Mouse (Mus musculus) hindbrain, embryonic 16.5 days (tissue): ENCODE measurements around the gene Dnah7b. TPM values are rescaled to one million over a fixed set of nuclear protein-coding genes. Genes with fewer than 3 reads are reported as not detected.
"Not testable (repeated sequence)": the region's sequence is repeated elsewhere in the genome, so short reads cannot be mapped to it uniquely, and the experiment has no call there.

ENCODE experiments used
- ATAC-seq: fragments of 200-750 bp; cut with Nextera tagmentation; 2 replicates; pipeline ENCODE4 v1.8.0; 2017; ENCODE audit warnings: moderate TSS enrichment, moderate library complexity
- H3K27ac ChIP-seq: fragments of 300-500 bp; sonication (generic); 2 replicates; pipeline ENCODE4 v1.5.1; 2014; ENCODE audit warnings: low read depth, mild to moderate bottlenecking, control low read depth, low read length, moderate library complexity
- H3K27me3 ChIP-seq: fragments of 300-500 bp; sonication (generic); replicated peaks from 2 replicates; pipeline ENCODE4 v1.6.1; 2014; ENCODE audit warnings: low read length; ENCODE audit not compliant: control insufficient read depth, insufficient read depth
- H3K36me3 ChIP-seq: fragments of 300-500 bp; sonication (generic); 2 replicates; pipeline ENCODE4 v1.6.1; 2014; ENCODE audit warnings: mild to moderate bottlenecking, low read length, moderate library complexity, mixed read lengths; ENCODE audit not compliant: control insufficient read depth, insufficient read depth
- H3K4me1 ChIP-seq: fragments of 300-500 bp; sonication (generic); 2 replicates; pipeline ENCODE4 v1.6.1; 2014; ENCODE audit warnings: low read depth, low read length; ENCODE audit not compliant: control insufficient read depth, insufficient read depth
- H3K4me2 ChIP-seq: fragments of 300-500 bp; sonication (generic); 2 replicates; pipeline ENCODE4 v1.6.1; 2014; ENCODE audit warnings: mild to moderate bottlenecking, low read length, control low read depth, moderate library complexity
- H3K4me3 ChIP-seq: fragments of 300-500 bp; sonication (generic); 2 replicates; pipeline ENCODE4 v1.5.1; 2014; ENCODE audit warnings: mild to moderate bottlenecking, low read length, control low read depth, moderate library complexity
- H3K9ac ChIP-seq: fragments of 300-500 bp; sonication (generic); 2 replicates; pipeline ENCODE4 v1.6.1; 2014; ENCODE audit warnings: low read depth, mild to moderate bottlenecking, control low read depth, low read length, moderate library complexity
- H3K9me3 ChIP-seq: fragments of 300-500 bp; sonication (generic); 2 replicates; pipeline ENCODE4 v1.6.1; 2014; ENCODE audit warnings: mild to moderate bottlenecking, low read length, moderate library complexity; ENCODE audit not compliant: control insufficient read depth
- WGBS: fragments of 180-500 bp; shearing (Covaris S2); extraction: QIAGEN DNeasy Blood & Tissue Kit; methylation state at CpG from one replicate; pipeline ENCODE4 v1.1.7; 2014; 5-methylcytosine and 5-hydroxymethylcytosine counted together
- polyA plus RNA-seq: library from polyadenylated mRNA; unstranded; fragments of >200 nt; fragmentation: Nextera tagmentation; extraction: Ambion mirVana; gene quantifications from 2 replicates; pipeline ENCODE4 v1.2.1, GENCODE M21; 2015

Gene Dnah7b
- polyA plus RNA-seq, 1 experiment from 2014 or later: 3.2 TPM

DNA sequence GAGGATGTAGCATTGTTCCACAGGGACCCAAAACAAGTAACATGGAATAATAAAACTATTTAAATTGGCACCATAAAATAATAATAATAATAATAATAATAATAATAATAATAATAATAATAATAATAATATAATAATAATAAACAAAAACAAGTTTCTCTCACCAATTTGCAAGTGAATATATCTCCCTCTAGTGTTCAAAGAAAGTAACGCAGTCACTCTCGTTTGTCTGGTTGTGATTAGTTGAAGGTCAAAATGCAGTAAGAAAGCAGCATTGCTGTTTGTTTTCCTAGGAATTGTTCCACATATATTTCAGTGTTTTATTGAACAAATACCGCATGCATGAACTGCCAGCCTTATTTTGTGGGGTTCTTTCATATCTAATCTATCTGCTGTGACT is 350.8 kb downstream of the Dnah7b start:
- not testable (repeated sequence) for H3K27ac ChIP-seq, H3K4me1 ChIP-seq, H3K4me3 ChIP-seq, H3K27me3 ChIP-seq, ATAC-seq, H3K36me3 ChIP-seq, H3K4me2 ChIP-seq, H3K9me3 ChIP-seq, H3K9ac ChIP-seq
- 22% methylated on average over 3 of the region's 3 CpGs for WGBS

GRCm38 (mm10) chr1:46418966-46419365 is 352.9 kb downstream of the Dnah7b start:
- peak; percentile 90 for ATAC-seq
- not testable (repeated sequence) for H3K27ac ChIP-seq, H3K4me2 ChIP-seq, H3K4me3 ChIP-seq, H3K4me1 ChIP-seq, H3K36me3 ChIP-seq, H3K9me3 ChIP-seq, H3K27me3 ChIP-seq, H3K9ac ChIP-seq
- 43% methylated on average over 3 of the region's 4 CpGs for WGBS

Other genes starting within 250 kb of the Dnah7b start
- gene Gm5269, start 176.0 kb upstream of the Dnah7b start, polyA plus RNA-seq: not detected in 2 replicates
- 34.6 and 37.5 TPM in 2 replicates for gene Slc40a1, start 139.8 kb upstream of the Dnah7b start, polyA plus RNA-seq